Mouse (Mus musculus) urinary bladder, postnatal 25 days (tissue): ENCODE results near the gene Olfr1290.

Experiments
- DNase-seq: peaks from one replicate; pipeline ENCODE4 v3.0.0; 2022; ENCODE audit warnings: low spot score

The Olfr1290 gene

DNA sequence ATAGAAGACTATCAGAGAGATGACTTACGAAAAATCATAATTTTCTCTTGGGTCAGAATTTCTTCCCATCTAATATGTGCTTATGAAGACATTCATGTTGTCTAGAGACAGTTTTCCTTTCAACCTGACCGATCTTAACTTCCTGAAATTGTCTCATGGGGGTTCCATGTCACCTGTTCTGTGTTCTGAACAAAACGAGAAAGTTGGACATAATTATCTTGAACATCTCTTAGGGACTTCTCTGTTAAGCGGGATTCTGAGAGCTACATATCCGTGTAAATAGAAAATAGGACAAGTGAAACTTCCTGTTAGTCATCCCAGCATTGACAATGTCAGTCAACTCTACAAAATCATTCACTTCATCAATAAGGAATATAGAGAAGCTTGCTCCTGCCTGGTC, at the start of gene Olfr1290:
Gene Olfr1290 (minus strand): TSS at position 101 of the 400 bp plus-strand sequence.
- no peak for DNase-seq

- no peak for DNase-seq
These were observed 46.6 kb upstream of the Olfr1290 start, which contains the start of gene Olfr1294 for GRCm38 (mm10) chr2:111540191-111540590. TSS of gene Olfr1294 (minus strand) at chr2:111540291.

DNA sequence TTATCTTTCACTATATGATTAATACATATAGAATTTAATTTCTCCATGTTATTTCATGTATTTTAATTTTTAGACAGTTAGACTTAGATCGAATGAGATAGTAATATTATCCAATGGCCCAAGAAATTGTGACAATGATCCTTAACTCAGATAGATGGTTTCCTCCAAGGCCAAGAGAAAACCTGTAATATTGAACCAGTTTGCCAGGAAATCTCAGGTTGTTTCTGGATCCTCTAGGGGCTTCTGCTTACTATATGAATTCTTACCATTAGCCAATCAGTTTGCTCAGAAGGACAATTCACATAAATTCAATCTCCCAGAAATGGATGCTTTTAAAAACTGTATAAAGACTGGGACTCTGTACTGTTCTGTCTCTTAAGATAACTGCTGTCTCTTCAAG, 31.3 kb upstream of the Olfr1290 start, which contains the start of gene Olfr1293-ps:
Gene Olfr1293-ps (plus strand): TSS at position 301 of the 400 bp plus-strand sequence.
- no peak for DNase-seq

- DNase-seq = no peak
These were observed 23.8 kb upstream of the Olfr1290 start for GRCm38 (mm10) chr2:111517451-111517850.

- DNase-seq = no peak
These were observed 3.3 kb upstream of the Olfr1290 start, which contains the start of gene Olfr1291-ps1 for GRCm38 (mm10) chr2:111496880-111497279. TSS of gene Olfr1291-ps1 (plus strand) at chr2:111497180.

GRCm38 (mm10) chr2:111480519-111480918, 13.1 kb downstream of the Olfr1290 start, which contains the start of gene Olfr1289:
TSS of gene Olfr1289 (plus strand) at chr2:111480819.
- DNase-seq = no peak

- DNase-seq = no peak
These were observed 19.8 kb downstream of the Olfr1290 start, which contains the start of gene Olfr1288 for GRCm38 (mm10) chr2:111473801-111474200. TSS of gene Olfr1288 (plus strand) at chr2:111474101.

DNA sequence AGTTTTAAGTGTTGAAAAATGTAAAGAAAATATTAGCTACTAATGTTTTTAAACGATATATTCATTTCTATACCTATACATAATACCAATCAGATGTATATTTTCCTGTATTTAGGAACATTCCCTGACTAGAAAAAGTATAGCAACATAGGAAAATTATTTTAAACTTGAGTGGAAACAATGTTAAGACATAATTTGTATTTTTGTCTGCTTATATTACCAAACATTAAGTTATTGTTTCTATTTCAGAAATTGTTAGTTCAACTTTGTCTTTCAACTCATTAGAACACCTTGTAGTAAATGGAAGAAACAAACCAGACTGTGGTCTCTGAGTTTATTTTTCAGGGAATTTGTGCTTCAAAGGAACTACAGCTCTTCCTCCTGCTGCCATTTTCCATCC, 44.8 kb downstream of the Olfr1290 start, which contains the start of gene Olfr1287:
Gene Olfr1287 (plus strand): TSS at position 301 of the 400 bp plus-strand sequence.
- DNase-seq = no peak
